Mouse (Mus musculus) midbrain, embryonic 12.5 days (tissue): ENCODE results near the gene Ppfia3. TPM values are rescaled to one million over a fixed set of nuclear protein-coding genes. Genes with fewer than 3 reads are reported as not detected.
A peak's percentile ranks its signal among the peaks of the same experiment; 100 is the strongest.

ENCODE experiments used
- ATAC-seq: fragments of 200-750 bp; cut with Nextera tagmentation; 2 replicates; pipeline ENCODE4 v1.8.0; 2017; ENCODE audit warnings: low read depth, moderate TSS enrichment, moderate library complexity; ENCODE audit not compliant: low FRiP score
- H3K27ac ChIP-seq: fragments of 300-500 bp; sonication (generic); replicated peaks from 2 replicates; pipeline ENCODE4 v1.5.1; 2016; ENCODE audit warnings: mild to moderate bottlenecking
- H3K27me3 ChIP-seq: fragments of 300-500 bp; sonication (generic); 2 replicates; pipeline ENCODE4 v1.6.1; 2016; ENCODE audit warnings: mild to moderate bottlenecking
- H3K36me3 ChIP-seq: fragments of 300-500 bp; sonication (generic); 2 replicates; pipeline ENCODE4 v1.6.1; 2016
- H3K4me1 ChIP-seq: fragments of 300-500 bp; sonication (generic); 2 replicates; pipeline ENCODE4 v1.6.1; 2016
- H3K4me2 ChIP-seq: fragments of 300-500 bp; sonication (generic); replicated peaks from 2 replicates; pipeline ENCODE4 v1.6.1; 2016; ENCODE audit warnings: mild to moderate bottlenecking, moderate library complexity
- H3K4me3 ChIP-seq: fragments of 300-500 bp; sonication (generic); 2 replicates; pipeline ENCODE4 v1.5.1; 2016; ENCODE audit warnings: mild to moderate bottlenecking
- H3K9ac ChIP-seq: fragments of 300-500 bp; sonication (generic); replicated peaks from 2 replicates; pipeline ENCODE4 v1.6.1; 2016; ENCODE audit warnings: mild to moderate bottlenecking, moderate library complexity
- H3K9me3 ChIP-seq: fragments of 300-500 bp; sonication (generic); 2 replicates; pipeline ENCODE4 v1.6.1; 2016; ENCODE audit warnings: mild to moderate bottlenecking
- WGBS: fragments of 180-500 bp; shearing (Covaris S2); methylation state at CpG from one replicate; pipeline ENCODE4 v1.1.7; 2016; 5-methylcytosine and 5-hydroxymethylcytosine counted together
- polyA plus RNA-seq: library from polyadenylated mRNA; unstranded; fragments of >200 nt; fragmentation: Nextera tagmentation; extraction: Ambion mirVana; gene quantifications from 2 replicates; pipeline ENCODE4 v1.2.1, GENCODE M21; 2016

Ppfia3 gene
- polyA plus RNA-seq, 1 experiment from 2014 or later = 15.0 TPM

- no peak for ATAC-seq
- Histone ChIP-seq H3K27ac (no peak overlapping the region), H3K9ac (0 out of 2 replicates have a peak overlapping the region, but pooled peaks have one; percentile 68), H3K4me2 (peak overlapping the region; percentile 86), H3K4me3 (no peak overlapping the region), H3K36me3 (no peaks in the 10 kb centered on the region; the same call in 1 of the 2 replicates), H3K27me3 (peaks cover 66% of the 10 kb centered on the region), H3K9me3 (no peaks in the 10 kb centered on the region), H3K4me1 (peaks cover 52% of the 10 kb centered on the region)
- 1% methylated on average over 13 of the region's 14 CpGs for WGBS
Measured at GRCm38 (mm10) chr7:45338161-45338911, 28.5 kb downstream of the Ppfia3 start.

GRCm38 (mm10) chr7:45337469-45337868 is 29.4 kb downstream of the Ppfia3 start:
- WGBS = 16% methylated on average over 4 of the region's 4 CpGs

GRCm38 (mm10) chr7:45336319-45336718 is 30.5 kb downstream of the Ppfia3 start:
- H3K4me1 ChIP-seq = peaks cover 64% of the 10 kb centered on the region
- H3K4me2 ChIP-seq = no peak overlapping the region
- WGBS = 86% methylated on average over 4 of the region's 4 CpGs
- H3K4me3 ChIP-seq = no peak overlapping the region
- H3K9ac ChIP-seq = no peak overlapping the region
- peaks cover 63% of the 10 kb centered on the region for H3K27me3 ChIP-seq
- no peak for ATAC-seq
- H3K9me3 ChIP-seq = no peaks in the 10 kb centered on the region
- H3K36me3 ChIP-seq = no peaks in the 10 kb centered on the region
- no peak overlapping the region for H3K27ac ChIP-seq

More at GRCm38 (mm10) chr7:45337469-45337868, 29.4 kb downstream of the Ppfia3 start:
- H3K4me3 ChIP-seq = no peak overlapping the region
- H3K36me3 ChIP-seq = no peaks in the 10 kb centered on the region
- H3K4me1 ChIP-seq = peaks cover 61% of the 10 kb centered on the region
- H3K9me3 ChIP-seq = no peaks in the 10 kb centered on the region
- peaks cover 68% of the 10 kb centered on the region for H3K27me3 ChIP-seq
- no peak overlapping the region for H3K9ac ChIP-seq
- no peak overlapping the region for H3K4me2 ChIP-seq
- H3K27ac ChIP-seq = no peak overlapping the region
- ATAC-seq = no peak

- Histone ChIP-seq H3K9me3 (no peaks in the 10 kb centered on the region), H3K4me1 (peaks cover 53% of the 10 kb centered on the region), H3K27ac (no peak within 1 kb of the TSS), H3K27me3 (peaks cover 54% of the 10 kb centered on the region), H3K4me2 (peak within 1 kb of the TSS; percentile 96), H3K4me3 (no peak within 1 kb of the TSS; the same call in 1 of the 2 replicates), H3K36me3 (no peaks in the 10 kb centered on the region), H3K9ac (peak within 1 kb of the TSS; percentile 71; the same call in 1 of the 2 replicates)
- WGBS = 38% methylated on average over 5 of the region's 5 CpGs
- no peak for ATAC-seq
Measured at GRCm38 (mm10) chr7:45335056-45335455, 31.8 kb downstream of the Ppfia3 start, which contains the start of gene Hrc. Hrc (plus strand) TSS chr7:45335290.

GRCm38 (mm10) chr7:45334605-45335004 is 32.2 kb downstream of the Ppfia3 start:
- no peak for ATAC-seq
- no peak overlapping the region for H3K9ac ChIP-seq
- peaks cover 54% of the 10 kb centered on the region for H3K27me3 ChIP-seq
- no peaks in the 10 kb centered on the region for H3K9me3 ChIP-seq
- WGBS = 30% methylated on average over 3 of the region's 3 CpGs
- peaks cover 49% of the 10 kb centered on the region for H3K4me1 ChIP-seq
- H3K36me3 ChIP-seq = no peaks in the 10 kb centered on the region
- no peak overlapping the region for H3K27ac ChIP-seq
- H3K4me3 ChIP-seq = no peak overlapping the region
- no peak overlapping the region for H3K4me2 ChIP-seq

- H3K4me2 ChIP-seq = peak within 1 kb of the TSS; percentile 96
- no peak within 1 kb of the TSS; the same call in 1 of the 2 replicates for H3K27ac ChIP-seq
- no peaks in the 10 kb centered on the region for H3K36me3 ChIP-seq
- peaks cover 54% of the 10 kb centered on the region for H3K27me3 ChIP-seq
- no peaks in the 10 kb centered on the region for H3K9me3 ChIP-seq
- H3K4me3 ChIP-seq = peak within 1 kb of the TSS; percentile 57
- peak; percentile 64 for ATAC-seq
- under 1% methylated on average over 38 of the region's 38 CpGs for WGBS
- peaks cover 38% of the 10 kb centered on the region for H3K4me1 ChIP-seq
- H3K9ac ChIP-seq = peak within 1 kb of the TSS; percentile 71
Measured at GRCm38 (mm10) chr7:45333431-45333982, 33.3 kb downstream of the Ppfia3 start, which contains the start of gene Trpm4. Trpm4 (minus strand) TSS chr7:45333780.

- Histone ChIP-seq H3K4me1 (peaks cover 32% of the 10 kb centered on the region), H3K27me3 (peaks cover 50% of the 10 kb centered on the region), H3K9ac (peak overlapping the region; percentile 71), H3K27ac (no peak overlapping the region), H3K4me2 (peak overlapping the region; percentile 96), H3K4me3 (peak overlapping the region; percentile 57), H3K9me3 (no peaks in the 10 kb centered on the region), H3K36me3 (no peaks in the 10 kb centered on the region)
- peak; percentile 57 for ATAC-seq
- 4% methylated on average over 22 of the region's 22 CpGs for WGBS
Measured at GRCm38 (mm10) chr7:45332685-45333425, 34.0 kb downstream of the Ppfia3 start.

GRCm38 (mm10) chr7:45331502-45331901 is 35.3 kb downstream of the Ppfia3 start:
- Histone ChIP-seq H3K4me3 (no peak overlapping the region), H3K27ac (no peak overlapping the region), H3K36me3 (no peaks in the 10 kb centered on the region), H3K4me1 (peaks cover 29% of the 10 kb centered on the region), H3K9ac (no peak overlapping the region), H3K4me2 (no peak overlapping the region), H3K27me3 (peaks cover 36% of the 10 kb centered on the region), H3K9me3 (no peaks in the 10 kb centered on the region)
- ATAC-seq = no peak
- WGBS = 84% methylated on average over 6 of the region's 6 CpGs

GRCm38 (mm10) chr7:45328841-45329475 is 37.9 kb downstream of the Ppfia3 start:
- H3K9me3 ChIP-seq = no peaks in the 10 kb centered on the region
- no peak overlapping the region for H3K4me2 ChIP-seq
- no peak overlapping the region for H3K27ac ChIP-seq
- no peak overlapping the region for H3K4me3 ChIP-seq
- no peak overlapping the region for H3K9ac ChIP-seq
- 0 out of 2 replicates have a peak, but pooled peaks cover 4% of the 10 kb centered on the region for H3K36me3 ChIP-seq
- peaks cover 13% of the 10 kb centered on the region for H3K27me3 ChIP-seq
- peaks cover 18% of the 10 kb centered on the region for H3K4me1 ChIP-seq
- ATAC-seq = no peak
- 81% methylated on average over 13 of the region's 13 CpGs for WGBS

- no peak overlapping the region for H3K4me3 ChIP-seq
- H3K4me2 ChIP-seq = no peak overlapping the region
- H3K36me3 ChIP-seq = 0 out of 2 replicates have a peak, but pooled peaks cover 4% of the 10 kb centered on the region
- H3K27ac ChIP-seq = no peak overlapping the region
- H3K9ac ChIP-seq = no peak overlapping the region
- no peaks in the 10 kb centered on the region for H3K27me3 ChIP-seq
- no peaks in the 10 kb centered on the region for H3K9me3 ChIP-seq
- no peak for ATAC-seq
- no peaks in the 10 kb centered on the region for H3K4me1 ChIP-seq
Measured at GRCm38 (mm10) chr7:45325800-45326199, 41.0 kb downstream of the Ppfia3 start.

GRCm38 (mm10) chr7:45323069-45323468 is 43.8 kb downstream of the Ppfia3 start:
- Histone ChIP-seq H3K36me3 (0 out of 2 replicates have a peak, but pooled peaks cover 4% of the 10 kb centered on the region), H3K27me3 (no peaks in the 10 kb centered on the region), H3K4me3 (no peak overlapping the region), H3K9me3 (no peaks in the 10 kb centered on the region), H3K4me1 (no peaks in the 10 kb centered on the region), H3K27ac (no peak overlapping the region), H3K4me2 (no peak overlapping the region), H3K9ac (no peak overlapping the region)
- WGBS = 94% methylated on average over 5 of the region's 5 CpGs
- no peak for ATAC-seq
